Mouse (Mus musculus) frontal cortex, postnatal 10 days (tissue): ENCODE results near the gene Ptprn.

ENCODE experiments used
- DNase-seq, 2 experiments: peaks; one replicate each; pipeline ENCODE4 v3.0.0; 2022; ENCODE audit warnings: low spot score in 2 of 2, mixed read lengths in 1 of 2

Gene Ptprn

DNA sequence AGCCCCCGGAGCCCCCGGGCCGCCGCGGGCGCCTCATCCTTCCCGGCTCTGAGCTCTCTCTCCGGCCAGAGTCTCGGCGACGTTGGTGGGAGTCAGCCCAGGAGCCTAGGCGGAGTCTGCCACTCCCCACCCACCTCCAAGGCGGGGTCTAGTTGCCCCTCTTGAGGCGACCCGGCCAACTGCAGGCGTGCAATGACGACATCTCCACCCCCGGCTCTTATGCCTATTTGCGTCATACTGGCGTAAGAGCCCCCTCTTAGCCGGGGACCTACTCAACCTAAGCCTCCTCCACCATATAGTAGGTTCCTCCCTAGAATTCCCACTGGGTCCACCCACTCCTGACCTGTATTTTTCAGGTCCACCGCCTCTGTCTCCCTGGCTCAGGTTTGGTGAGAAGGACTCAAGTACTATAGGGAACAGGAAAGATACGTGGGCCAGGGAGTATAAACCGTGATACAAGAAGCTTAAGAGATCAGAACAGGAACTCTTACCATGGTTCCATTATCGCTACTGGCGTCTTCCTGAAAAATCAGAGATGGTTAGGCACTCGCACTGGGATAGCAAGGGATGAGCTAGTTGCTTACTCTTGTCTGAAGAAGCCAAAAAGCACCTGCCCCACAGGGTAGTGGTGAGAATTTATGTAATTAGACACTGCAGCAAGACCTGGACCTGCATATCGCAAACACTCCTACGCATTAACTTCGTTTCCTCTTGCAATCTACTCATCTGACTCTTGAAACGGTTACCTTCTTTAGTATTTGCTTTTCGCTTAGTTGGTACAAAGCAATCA, at the start of gene Ptprn:
Ptprn (minus strand) TSS at position 412 of the 790 bp plus-strand sequence.
- DNase-seq, result peak; percentile 76

DNA sequence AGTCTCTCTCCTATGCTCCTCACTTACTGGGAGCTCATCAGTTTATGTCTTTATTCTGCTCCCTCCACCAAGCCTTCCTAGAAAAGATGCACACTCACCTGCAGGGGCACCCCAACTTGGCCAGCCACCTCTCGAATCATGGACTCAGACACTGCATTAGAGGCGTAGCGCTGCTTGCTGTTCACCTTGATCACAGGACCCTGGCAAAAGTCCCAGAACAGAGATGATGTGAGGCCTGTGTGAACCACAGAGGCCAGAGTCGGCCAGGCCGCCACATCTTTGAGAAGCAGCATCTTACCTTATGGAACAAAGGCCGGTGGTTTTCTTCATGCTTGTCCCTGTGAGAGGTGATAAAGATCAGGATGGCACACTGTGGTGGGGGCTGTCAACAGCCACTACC, 47.4 kb upstream of the Ptprn start:
- DNase-seq, result no peak

DNA sequence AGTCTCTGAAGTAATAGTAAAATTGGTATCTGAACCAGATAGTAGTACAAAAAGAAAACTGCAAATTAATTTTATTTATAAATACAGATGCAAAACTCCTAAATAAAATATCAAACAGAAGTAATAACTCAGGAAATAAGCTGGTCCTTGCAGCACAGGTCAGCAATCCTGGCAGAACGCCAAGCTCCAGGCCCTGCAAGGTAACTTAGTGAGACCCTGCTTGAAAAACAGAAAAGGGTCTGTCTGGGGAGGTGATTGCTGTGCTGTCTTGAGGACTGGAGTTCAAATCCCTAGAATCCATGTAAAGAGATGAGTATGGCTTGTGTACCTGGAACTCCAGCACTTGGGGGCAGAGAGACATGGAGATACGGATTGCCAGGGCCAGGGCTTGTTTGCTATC, 40.4 kb upstream of the Ptprn start:
- no peak for DNase-seq

DNA sequence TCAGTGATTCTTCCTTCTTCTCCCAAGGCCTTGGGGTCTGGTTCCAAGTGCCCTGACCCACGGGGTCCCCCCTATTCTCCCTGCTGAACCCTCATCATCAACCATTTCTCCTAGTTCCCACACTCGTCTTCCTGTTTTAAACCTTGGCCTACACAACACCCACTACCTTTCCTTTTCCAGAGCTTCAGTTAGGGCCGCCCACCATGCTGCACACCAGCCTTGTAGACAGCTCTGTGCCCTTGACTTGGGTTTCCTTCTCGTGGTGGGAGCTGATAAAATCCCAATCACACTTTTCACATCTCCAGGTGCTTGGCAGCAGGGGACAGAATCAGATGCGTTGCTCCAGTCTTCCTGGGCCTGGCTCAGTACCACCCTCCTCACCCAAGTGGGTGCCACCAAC, 30.0 kb upstream of the Ptprn start:
- no peak for DNase-seq

DNA sequence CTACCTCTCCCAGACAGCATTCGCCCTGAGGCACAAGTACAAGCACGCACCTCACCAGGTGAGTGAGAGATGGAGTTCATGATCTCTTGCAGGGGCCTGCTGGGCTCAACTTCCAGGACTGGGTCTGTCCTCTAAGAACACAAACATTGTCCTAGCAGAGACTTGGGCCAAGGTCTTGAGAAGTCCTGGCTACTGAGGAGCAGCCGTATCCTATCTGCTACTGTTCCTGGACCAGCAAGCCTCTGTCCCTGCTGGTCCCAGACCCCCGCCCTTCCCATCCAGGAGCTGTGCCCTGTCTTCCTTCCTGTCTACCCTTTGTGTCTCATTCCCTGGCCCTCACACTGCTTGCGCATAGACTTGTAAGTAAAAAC, 29.0 kb upstream of the Ptprn start:
- DNase-seq, result no peak

DNA sequence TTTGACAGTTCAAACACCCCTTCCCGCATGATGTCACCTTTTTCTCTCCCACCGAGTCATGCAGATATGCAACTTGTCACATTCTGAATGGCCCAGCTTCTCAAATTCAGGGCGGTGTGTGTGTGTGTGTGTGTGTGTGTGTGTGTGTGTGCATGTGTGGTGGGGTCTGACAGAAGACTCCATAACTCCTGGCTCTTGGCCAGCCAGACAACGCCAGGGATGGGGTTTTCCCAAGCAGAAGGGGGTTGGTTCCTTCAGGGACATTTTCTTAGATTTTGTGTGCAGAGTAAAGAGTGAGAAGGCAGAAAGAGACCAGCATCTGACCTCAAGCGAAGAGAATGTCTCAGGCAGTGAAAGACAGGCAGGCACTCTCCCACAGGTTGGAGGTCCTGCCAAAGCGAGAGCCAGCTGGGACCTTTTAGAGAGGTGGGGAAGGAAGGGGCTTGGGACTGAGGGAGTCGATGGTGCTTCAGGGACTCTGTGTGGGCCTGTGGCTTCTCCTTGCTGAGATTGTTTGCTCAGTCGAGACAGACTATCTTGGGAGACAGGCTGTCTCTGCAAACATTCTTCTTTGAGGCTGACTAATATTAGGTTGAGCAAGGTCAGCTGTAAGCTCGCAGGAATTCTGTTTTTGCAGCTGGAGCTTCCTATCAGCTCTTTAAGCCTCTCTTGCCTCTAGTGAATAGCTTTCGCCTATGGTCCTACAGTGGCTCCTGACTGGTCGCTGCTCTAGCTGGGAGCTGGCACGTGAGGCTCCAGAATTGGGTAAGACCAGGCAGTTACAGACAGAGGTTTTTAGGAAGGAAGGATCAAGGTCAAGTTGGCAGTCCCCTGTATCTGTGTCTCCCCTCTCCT, 28.4 kb upstream of the Ptprn start:
- DNase-seq, result no peak

DNA sequence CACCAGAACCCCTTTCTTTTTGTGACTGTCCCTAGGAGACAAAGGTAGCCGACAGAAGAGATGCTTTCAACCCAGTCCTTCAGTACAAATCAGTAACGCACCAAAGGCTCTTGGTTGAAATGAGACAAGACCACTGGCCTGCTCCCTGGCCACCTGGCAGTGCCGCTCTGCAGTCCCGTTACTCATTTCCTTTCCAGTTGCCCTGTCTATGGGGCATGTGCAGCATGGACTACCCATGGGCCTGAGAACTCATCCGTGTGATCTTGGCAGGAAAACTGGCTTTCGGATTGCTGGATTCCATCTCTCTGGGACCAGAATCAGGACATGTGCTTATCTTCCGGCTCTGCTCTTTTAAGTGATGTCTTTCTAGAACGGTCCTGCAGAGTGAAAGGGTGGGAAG, 27.0 kb upstream of the Ptprn start:
- no peak for DNase-seq

DNA sequence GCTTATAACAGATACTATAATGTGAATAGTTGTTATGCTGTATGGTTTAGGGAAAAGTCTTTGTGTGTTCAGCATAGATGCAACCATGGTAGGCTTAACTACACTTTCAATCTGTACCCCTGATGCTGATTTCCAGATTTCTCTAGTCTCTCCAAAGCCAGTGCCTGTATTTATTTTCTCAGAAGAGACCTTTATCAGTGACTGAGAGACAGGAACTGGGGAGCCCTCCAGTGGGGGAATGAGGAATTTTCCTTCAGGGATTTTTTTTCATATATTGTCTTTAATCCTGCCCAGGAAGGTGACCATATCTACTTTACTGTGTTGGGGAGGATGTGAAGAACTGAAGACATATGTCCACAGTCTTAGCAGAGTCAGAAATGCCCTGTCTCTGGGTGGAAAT, 26.3 kb upstream of the Ptprn start:
- peak in 1 of 2 experiments; percentile 57 for DNase-seq

DNA sequence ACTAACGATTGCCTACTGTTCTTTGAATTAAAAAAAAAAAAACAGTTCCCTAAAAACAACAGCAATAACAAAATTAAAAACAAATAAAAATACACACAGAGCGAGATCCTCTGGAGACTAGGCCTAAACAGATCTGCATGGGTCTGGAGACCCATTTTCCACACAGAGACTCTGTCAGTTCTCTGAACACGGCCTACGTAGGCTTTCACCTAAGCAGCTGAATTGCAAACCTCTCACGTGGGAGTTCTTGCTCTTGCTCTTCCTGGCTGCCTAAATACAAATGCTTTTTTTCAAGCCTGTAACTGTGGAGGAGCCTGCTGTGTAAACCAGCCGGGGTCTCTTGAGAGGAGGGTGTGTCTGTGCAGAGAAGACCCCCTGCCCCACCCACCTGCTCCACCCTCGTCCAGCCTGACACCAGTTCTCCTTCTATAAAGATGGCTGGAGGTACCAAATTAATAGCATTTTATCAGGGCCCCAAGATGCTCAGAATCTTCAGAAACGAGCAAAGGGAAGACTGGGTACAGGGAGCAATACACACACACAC, 25.7 kb upstream of the Ptprn start:
- DNase-seq, result no peak

DNA sequence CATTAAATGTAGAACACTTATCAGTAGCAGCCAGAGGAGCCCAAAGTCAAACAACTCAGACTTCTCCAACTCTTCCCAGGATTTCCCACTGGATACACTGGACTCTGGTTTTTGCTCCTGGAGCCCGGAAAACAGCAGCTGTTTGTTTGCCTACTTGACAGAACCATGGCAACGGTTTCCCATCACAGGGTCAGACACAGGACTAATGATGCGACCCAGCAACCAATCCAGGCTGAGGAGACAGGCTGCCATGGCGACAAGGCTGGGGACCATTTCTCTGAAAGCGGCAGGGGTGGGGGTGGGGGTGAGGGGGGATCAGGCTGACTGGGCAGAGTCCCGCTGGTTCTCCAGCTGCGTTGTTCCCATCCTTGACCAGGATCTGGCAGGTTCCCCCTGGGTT, 25.1 kb upstream of the Ptprn start:
- DNase-seq, result peak; percentile 46

DNA sequence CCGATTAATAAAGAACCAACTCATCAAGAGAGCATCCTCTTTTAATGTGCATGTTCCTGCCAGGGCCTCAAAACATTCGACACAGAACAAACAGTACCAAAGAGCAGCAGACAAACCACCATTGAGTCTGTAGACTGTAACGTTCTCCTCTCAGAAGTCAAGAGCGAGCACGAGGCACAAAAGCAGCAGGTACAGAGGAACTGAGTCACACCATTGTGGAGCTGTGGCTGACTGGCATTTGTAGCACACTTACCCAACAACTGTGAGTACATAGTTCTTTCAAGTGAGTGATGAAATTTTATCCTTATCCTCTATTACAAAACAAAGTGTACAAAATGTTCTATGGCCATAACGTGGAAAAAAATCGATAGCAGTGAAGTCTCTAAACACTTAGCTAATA, 20.6 kb upstream of the Ptprn start:
- no peak for DNase-seq

DNA sequence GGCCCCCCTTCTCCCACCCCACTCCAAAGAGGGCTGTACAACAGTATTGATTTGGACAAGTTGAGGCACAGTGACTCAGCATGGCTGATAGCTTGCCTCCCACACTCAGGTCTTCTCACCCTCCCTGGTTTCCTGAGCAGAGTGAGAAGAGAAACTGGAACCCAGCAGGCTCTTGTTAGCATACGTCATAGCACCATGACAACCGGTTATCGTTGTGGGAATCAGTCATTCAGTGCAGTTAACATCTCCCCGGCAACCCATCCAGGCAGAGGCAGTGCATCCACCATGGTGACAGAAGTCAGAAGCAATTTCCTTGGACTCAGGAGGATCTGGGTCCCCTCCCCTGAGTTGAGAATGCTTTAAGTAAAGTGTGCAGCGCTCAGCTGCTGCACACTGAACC, 18.7 kb upstream of the Ptprn start:
- DNase-seq, result peak; percentile 31 to 57

DNA sequence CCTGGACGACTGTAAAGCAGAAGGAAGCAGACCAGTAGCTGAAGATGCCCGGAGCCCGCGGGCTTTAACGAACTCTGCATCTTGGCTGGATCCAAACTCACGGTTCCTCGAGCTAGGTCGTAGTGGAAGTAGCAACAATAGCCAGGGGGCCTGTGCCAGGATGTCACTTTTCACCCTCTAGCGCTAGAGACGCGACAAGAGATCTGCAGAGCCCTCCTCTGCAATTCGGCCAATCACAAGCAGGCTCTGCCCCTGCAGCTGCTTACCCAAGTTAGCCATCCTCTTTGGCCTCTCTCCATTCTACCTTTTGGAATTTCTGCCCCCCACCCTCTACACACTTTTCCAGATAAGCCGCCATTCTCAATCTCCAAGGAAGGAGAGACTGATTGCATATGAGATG, 13.9 kb upstream of the Ptprn start, which contains the start of gene Resp18:
Resp18 (minus strand) TSS at position 188 of the 400 bp plus-strand sequence.
- DNase-seq, result no peak

DNA sequence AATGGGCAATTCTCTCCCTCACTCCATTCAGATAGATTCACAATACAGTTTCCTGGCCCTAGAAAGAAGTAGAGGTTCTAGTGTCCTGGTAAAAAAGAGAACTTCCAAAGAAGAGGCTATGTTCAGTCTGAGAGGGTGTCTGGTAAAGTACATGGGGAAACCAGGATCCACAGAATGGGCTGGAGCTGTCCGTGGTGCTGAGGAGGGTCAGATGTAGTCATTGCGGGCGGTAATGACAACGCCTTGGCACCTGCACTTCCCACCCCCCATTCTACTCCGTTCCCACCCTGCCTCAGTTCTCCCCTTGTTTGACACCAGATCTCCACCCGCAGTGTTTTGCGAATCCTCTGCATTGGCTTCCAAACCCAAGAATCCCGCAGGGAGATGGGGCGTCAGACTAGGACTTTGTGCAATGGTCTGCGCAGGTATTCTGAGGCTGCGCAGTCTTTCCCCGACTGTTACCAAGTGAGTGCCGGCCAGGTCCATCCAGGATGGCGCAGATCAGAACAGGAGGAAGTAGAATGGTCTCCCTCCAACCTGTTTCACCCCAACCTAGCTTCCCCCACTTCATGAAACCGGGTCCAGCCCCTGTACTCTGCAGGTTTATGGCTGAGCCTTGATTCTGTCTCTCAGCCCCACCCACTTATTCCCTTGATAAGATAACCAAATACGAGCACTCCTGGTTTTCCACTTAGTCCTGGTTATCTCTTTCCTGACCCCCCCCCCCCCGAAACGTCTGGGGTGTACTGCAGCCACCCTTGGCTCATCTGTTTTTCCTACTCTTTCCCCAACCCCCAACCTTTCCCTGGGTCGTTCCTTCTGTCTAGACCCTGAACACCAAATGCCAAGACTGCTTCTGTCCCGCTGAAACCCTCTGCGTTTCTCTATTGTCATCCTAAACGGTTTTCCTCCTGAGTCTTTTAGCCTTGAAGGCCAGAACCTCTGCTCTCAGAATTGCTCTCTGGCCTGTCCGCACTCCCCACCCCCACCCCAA, 13.2 kb upstream of the Ptprn start:
- no peak for DNase-seq

DNA sequence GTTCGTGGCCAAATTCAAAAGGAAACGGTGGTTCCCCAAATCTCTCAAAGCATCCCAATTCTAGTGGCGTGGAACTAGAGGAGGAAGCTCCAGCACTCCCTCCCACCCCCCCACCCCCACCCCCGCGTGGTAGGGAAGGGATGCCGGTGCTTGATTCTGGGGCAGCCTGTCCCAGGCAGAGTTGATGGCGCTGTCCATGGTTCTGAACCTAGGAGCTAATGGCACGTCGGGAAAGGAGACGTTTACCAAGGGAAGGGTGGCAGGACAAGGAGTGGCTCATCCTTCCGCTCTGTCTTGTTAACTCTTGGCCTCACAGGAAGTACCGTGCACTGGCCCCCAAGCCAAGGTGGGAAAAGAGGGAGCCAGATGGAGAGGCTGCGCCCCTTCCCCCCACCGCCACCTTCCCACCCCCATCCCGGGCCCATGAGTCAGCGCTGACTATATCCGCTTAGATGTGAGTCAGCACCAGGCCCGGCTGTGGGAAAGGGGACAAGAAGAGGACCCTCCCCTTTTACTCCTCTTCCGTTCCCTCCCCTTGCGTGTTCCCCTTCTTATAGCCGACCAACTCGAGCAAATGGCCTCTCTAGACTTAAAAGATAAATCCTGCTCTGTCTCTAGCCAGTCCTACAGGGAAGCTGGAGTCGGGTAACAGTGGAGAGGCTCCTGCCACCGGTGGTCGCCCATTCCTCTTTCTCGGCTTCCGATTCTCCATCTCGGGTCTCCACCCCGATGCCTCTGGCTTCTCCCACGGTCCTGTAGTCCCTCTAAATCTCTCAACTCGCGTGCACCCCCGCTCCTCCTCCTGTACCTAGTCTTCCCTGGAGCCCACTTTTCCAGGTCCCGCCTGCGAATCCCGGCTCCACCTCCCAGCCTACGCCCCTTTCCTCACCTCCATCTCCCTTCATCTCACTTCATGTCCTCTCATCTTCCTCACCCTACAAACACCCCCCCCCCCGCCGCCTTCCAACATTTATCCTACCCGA, 1.0 kb downstream of the Ptprn start:
- peak in 1 of 2 experiments; percentile 39 for DNase-seq

DNA sequence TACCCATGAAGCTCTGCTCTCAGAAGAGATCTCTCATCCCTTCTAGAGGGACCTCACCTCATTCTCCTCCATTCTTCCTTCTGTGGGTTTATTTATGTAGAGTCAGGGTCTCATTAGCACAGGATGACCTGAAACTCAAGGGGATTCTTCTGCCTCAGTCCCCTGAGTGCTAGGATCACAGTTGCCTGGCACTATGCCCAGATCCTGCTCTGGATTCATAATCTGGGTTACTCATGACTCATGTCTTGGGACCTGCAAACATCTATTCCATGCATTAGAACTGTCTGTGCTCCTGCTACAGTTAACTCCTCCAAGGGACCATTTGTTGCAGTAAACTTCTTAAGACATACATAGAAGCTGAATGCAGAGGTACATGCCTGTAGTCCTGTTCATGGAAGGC, 3.0 kb downstream of the Ptprn start:
- DNase-seq, result no peak

DNA sequence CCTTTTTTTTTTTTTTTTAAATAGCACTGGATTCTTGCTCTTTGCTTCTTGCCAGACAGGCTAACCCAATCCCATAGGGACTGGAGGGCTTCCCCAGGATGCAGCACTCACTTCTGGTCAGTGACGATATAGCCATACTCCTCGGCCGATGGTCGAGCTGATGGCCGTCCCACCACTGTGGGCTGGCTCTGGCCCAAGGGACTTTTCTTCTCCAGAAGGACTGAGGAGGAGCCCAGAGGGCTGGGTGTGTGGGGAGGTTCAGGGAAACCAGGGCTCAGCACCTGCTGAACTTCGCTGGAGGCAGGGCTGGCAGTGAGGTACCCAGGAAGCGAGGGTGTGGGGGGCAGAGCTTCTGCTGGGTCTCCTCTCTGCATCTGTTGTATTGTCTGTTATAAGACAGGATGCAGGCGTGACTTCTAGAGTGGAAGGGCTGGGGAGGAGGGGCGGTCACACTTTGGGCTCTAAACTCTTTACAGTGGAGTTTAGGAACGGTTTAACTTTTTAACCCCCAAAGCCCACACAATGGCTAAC, 8.7 kb downstream of the Ptprn start:
- no peak for DNase-seq

DNA sequence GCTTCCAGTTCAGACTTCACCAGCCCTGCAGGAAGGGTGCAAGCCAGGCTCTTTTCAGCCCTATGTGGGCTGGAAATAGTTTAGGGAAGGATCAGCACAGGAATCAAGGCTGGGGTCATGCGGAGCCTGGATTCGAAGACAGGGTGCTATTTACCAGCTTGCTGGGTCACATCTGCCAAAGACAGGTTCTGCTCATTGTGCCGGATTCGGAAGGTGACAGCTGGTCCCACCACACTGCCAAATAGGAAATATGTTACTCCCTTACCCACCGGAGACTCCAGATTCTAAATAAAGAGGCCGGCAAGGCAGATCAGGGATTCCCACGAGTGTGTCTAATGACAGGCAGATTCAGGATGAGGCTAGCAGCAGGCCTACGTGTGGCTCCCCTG, 9.7 kb downstream of the Ptprn start:
- no peak for DNase-seq

DNA sequence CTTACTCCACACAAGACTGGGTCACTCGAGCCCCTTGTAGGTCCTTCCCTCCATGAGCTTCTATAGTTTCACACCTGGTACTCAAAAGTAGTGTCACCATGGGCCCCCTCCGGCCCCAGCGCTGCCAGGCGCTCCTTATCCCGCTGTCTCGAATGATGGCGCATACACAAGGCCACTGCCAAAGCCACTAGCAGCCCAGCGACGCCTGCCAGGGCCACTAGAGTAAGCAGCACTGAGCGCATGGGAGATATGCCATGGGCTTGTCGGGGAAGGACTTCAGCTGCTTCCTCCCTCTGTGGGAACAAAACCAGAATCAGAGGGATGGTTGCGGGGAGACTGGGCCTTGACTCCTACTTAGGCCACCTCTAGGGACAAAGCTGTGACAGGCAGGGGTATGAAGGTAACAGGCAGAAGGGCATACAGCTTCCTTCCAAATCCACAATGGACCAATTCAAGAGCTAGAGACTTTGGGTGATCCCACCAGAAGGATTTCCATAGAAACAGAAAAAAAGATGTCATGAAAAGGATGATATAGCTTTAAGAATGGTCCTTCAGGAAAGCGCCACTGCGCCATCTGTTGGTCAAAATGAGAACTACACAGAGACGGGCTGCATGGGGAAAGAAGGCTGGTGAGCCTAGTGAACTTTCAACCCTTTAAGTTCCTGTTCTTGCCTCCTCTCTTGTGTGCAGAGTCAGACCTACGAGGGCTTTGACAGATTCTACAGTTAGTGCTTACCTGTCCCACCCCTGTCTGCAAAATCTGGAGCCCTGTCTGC, 10.3 kb downstream of the Ptprn start:
- peak in 1 of 2 experiments; percentile 74 for DNase-seq
